Mouse (Mus musculus): Measurements from ENCODE around the gene Cstl1.

Cstl1 gene

DNA sequence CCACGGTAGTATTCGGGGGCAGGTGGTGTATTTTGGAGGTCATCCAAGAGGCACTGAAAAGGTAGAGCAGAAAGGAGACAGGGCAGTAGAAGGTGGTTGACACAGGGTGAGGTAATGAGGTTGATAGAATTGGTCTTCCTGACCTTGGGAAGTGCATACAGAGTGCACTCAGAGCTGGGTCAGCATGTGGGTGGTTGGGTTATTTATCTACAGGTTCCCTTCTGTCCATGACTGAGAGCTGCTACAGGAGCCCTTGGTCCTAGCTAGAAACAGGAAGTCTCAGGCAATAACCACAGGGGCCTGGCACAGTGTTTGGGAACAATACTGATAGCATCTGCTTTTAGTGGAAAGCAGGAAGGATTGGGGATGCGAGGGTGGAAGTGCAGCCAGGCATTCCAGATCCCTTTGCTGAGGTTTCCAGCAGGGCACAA, 51.3 kb downstream of the Cstl1 start:
- in situ Hi-C loops (cut with MboI; ENCODE audit: unreplicated experiment in 2 of 2), result no loop called here
